Mouse (Mus musculus) testis, adult 2 months (tissue): ENCODE measurements around the gene Hdac10.

Experiments used
- CTCF ChIP-seq: fragments of 200-500 bp; IDR thresholded peaks from 2 replicates; pipeline ENCODE4 v1.5.1; 2012; ENCODE audit warnings: low read depth, mild to moderate bottlenecking, inconsistent platforms, low read length, moderate library complexity; ENCODE audit not compliant: control insufficient read depth, insufficient read depth, insufficient replicate concordance
- POLR2A ChIP-seq: fragments of 200-500 bp; IDR thresholded peaks from 2 replicates; pipeline ENCODE4 v1.6.1; 2012; ENCODE audit warnings: low read depth, mild to moderate bottlenecking, inconsistent platforms, low read length, moderate library complexity; ENCODE audit not compliant: control insufficient read depth

GRCm38 (mm10) chr15:89103921-89104320 lies 24.6 kb downstream of the Hdac10 start:
- TF ChIP-seq CTCF = no peak
- TF ChIP-seq POLR2A = no peak
